Mouse (Mus musculus) embryonic fibroblast, embryonic 13.5 days (primary cell): ENCODE results near the gene Lmna.

Experiments used
- CTCF ChIP-seq: IDR thresholded peaks from 2 replicates; pipeline ENCODE4 v1.5.1; 2011; ENCODE audit warnings: mild to moderate bottlenecking, control low read depth, low read length, moderate library complexity, borderline replicate concordance; ENCODE audit not compliant: insufficient read depth
- POLR2A ChIP-seq: IDR thresholded peaks from 2 replicates; pipeline ENCODE4 v1.6.1; 2011; ENCODE audit warnings: low read depth, mild to moderate bottlenecking, control low read depth, low read length, moderate library complexity

DNA sequence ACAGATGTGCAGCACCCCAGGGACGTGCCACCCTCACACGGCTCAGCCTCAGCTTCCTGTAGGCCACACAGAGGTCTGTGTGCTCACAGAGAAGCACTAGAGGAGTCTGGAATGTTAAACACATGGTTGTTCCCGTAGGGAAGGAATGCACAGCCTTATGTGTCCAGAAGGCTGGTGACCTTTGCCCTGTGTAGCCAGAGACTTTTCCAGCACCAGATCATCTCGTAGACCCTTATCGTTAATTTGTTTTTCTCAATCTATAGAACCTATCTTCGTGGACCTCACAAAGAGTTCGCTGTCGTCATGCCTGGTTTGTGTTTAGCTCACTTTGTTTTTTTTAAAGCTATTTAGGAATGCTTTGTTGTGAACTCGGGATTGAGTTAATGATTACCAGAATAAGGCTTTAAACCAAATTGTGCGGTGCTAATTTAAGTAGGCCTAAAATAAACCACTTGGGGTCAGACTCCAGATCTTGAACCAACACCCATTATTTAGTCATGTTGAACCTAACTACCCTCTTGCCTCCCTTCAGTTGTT lies 38.7 kb downstream of the Lmna start:
- no peak for TF ChIP-seq CTCF
- TF ChIP-seq POLR2A = no peak
